9 mouse cellular contexts compared by ENCODE assay signal in genomic region chr9:106225469-106226150, GRCm38 (mm10). TPM values are rescaled to one million over a fixed set of nuclear protein-coding genes. Genes with fewer than 3 reads are reported as not detected.
DNase-seq lines count a peak whose midpoint lies in the region; ATAC-seq and TF ChIP-seq lines count a peak whose summit lies in the region.
"Had no signal": no experiment of that assay in that cellular context is flagged by ENCODE, and none has a peak within 500 bp of the region (broad histone marks: within the 10 kb centered on the region; RNA-seq: fewer than 3 reads in every experiment).

No protein-coding gene starts in this region.

- H3K9ac ChIP-seq in lung, embryonic 14.5 days = peak overlapping the region; percentile 44
- H3K9ac ChIP-seq in forebrain, embryonic 11.5 days (ENCODE audit: low read length) = peak overlapping the region; percentile 56
- peak overlapping the region; percentile 49 for H3K9ac ChIP-seq in neural tube, embryonic 15.5 days (replicated peaks)

- peak overlapping the region; percentile 36 for H3K4me3 ChIP-seq in lung, embryonic 14.5 days (ENCODE audit: low read depth, low read length)
- peak overlapping the region; percentile 32 for H3K4me3 ChIP-seq in forebrain, embryonic 11.5 days (ENCODE audit: low read depth, low read length)
- H3K4me3 ChIP-seq in limb, embryonic 10.5 days = peak overlapping the region; percentile 53
- H3K4me3 ChIP-seq in neural tube, embryonic 15.5 days (replicated peaks) = peak overlapping the region; percentile 36

- 55% methylated on average over 24 of the region's 24 CpGs for WGBS in lung, embryonic 14.5 days
- WGBS in forebrain, embryonic 11.5 days = 61% methylated on average over 24 of the region's 24 CpGs
- 64% methylated on average over 24 of the region's 24 CpGs for WGBS in limb, embryonic 10.5 days
- WGBS in neural tube, embryonic 15.5 days = 60% methylated on average over 24 of the region's 24 CpGs

- H3K4me1 ChIP-seq in lung, embryonic 14.5 days (ENCODE audit: insufficient read depth) = peaks cover 6% of the 10 kb centered on the region
- H3K4me1 ChIP-seq in forebrain, embryonic 11.5 days (replicated peaks; ENCODE audit: control insufficient read depth, insufficient read depth, low read length) = peaks cover 8% of the 10 kb centered on the region; the same call in 1 of the 2 replicates
- H3K4me1 ChIP-seq in limb, embryonic 10.5 days = peaks cover 14% of the 10 kb centered on the region
- H3K4me1 ChIP-seq in neural tube, embryonic 15.5 days = peaks cover 11% of the 10 kb centered on the region

- TF ChIP-seq CTCF in lung, embryonic 14.5 days (IDR thresholded peaks at IDR 0.05; ENCODE audit: low read depth) = no peak

- no peak overlapping the region; the same call in 1 of the 2 replicates for H3K27ac ChIP-seq in lung, embryonic 14.5 days (ENCODE audit: low read depth)
- no peak overlapping the region for H3K27ac ChIP-seq in forebrain, embryonic 11.5 days (ENCODE audit: low read depth, low read length)
- H3K27ac ChIP-seq in limb, embryonic 10.5 days = peak overlapping the region; percentile 76; the same call in 1 of the 2 replicates
- H3K27ac ChIP-seq in neural tube, embryonic 15.5 days (replicated peaks) = 0 out of 2 replicates have a peak overlapping the region, but pooled peaks have one; percentile 56

- no peaks in the 10 kb centered on the region for H3K9me3 ChIP-seq in lung, embryonic 14.5 days (ENCODE audit: low read depth, low read length)
- H3K9me3 ChIP-seq in forebrain, embryonic 11.5 days (ENCODE audit: control insufficient read depth, low read length) = no peaks in the 10 kb centered on the region
- no peaks in the 10 kb centered on the region for H3K9me3 ChIP-seq in limb, embryonic 10.5 days (replicated peaks)
- H3K9me3 ChIP-seq in neural tube, embryonic 15.5 days (replicated peaks) = no peaks in the 10 kb centered on the region

- peak overlapping the region; percentile 68 for H3K4me2 ChIP-seq in lung, embryonic 14.5 days
- peak overlapping the region; percentile 80 for H3K4me2 ChIP-seq in forebrain, embryonic 11.5 days (ENCODE audit: low read depth, low read length, severe bottlenecking)
- peak overlapping the region; percentile 74 for H3K4me2 ChIP-seq in neural tube, embryonic 15.5 days

- ATAC-seq in lung, embryonic 14.5 days (ENCODE audit: insufficient read depth) = peak; percentile 19
- no peak for ATAC-seq in forebrain, embryonic 11.5 days (replicated peaks; ENCODE audit: low FRiP score)
- no peak for ATAC-seq in neural tube, embryonic 15.5 days (ENCODE audit: low FRiP score)
- ATAC-seq in activated CD4-positive, CD25-positive, alpha-beta regulatory T cell, adult 4 months = no peak

- H3K27me3 ChIP-seq in lung, embryonic 14.5 days (ENCODE audit: insufficient read depth, low read length) = peaks cover 10% of the 10 kb centered on the region; the same call in 1 of the 2 replicates
- H3K27me3 ChIP-seq in forebrain, embryonic 11.5 days (ENCODE audit: control insufficient read depth, insufficient read depth, low read length) = peaks cover 9% of the 10 kb centered on the region
- H3K27me3 ChIP-seq in limb, embryonic 10.5 days (ENCODE audit: low read depth, poor library complexity, severe bottlenecking) = peaks cover 44% of the 10 kb centered on the region
- H3K27me3 ChIP-seq in neural tube, embryonic 15.5 days (replicated peaks) = peaks cover 9% of the 10 kb centered on the region; the same call in 1 of the 2 replicates

- no peak for DNase-seq in lung, embryonic 14.5 days
- no peak for DNase-seq in lung, adult 18-20 months
- DNase-seq in forebrain, embryonic 11.5 days (ENCODE audit: low spot score) = no peak
- DNase-seq in limb, embryonic 10.5 days (ENCODE audit: low spot score) = no peak
- DNase-seq in urinary bladder, postnatal 36 days (ENCODE audit: low spot score in 2 of 2) = no peak
- DNase-seq in urinary bladder, postnatal 4 days (ENCODE audit: low spot score in 2 of 2) = no peak
- DNase-seq: thymus, adult 2 months had no signal

- no peaks in the 10 kb centered on the region for H3K36me3 ChIP-seq in lung, embryonic 14.5 days (ENCODE audit: insufficient read depth)
- H3K36me3 ChIP-seq in forebrain, embryonic 11.5 days (ENCODE audit: control insufficient read depth, insufficient read depth, low read length) = no peaks in the 10 kb centered on the region
- H3K36me3 ChIP-seq in limb, embryonic 10.5 days = no peaks in the 10 kb centered on the region
- no peaks in the 10 kb centered on the region for H3K36me3 ChIP-seq in neural tube, embryonic 15.5 days

RNA-seq across cellular contexts. Expression of gene Tlr9, which starts 3.2 kb away (rescaled TPM):
- polyA plus RNA-seq in lung, embryonic 14.5 days (2014; fragmentation: Nextera tagmentation; extraction: Ambion mirVana) = 0.08 and 0.09 TPM in 2 replicates
- polyA plus RNA-seq in forebrain, embryonic 11.5 days (2014; fragmentation: Nextera tagmentation; extraction: Ambion mirVana) = not detected in 2 replicates
- not detected in 2 replicates for polyA plus RNA-seq in limb, embryonic 10.5 days (2016; fragmentation: Nextera tagmentation; extraction: Ambion mirVana)
- polyA plus RNA-seq in neural tube, embryonic 15.5 days (2015; fragmentation: Nextera tagmentation; extraction: Ambion mirVana) = 0.05 TPM in 1 of 2 replicates, not detected in the other
- polyA plus RNA-seq in activated CD4-positive, CD25-positive, alpha-beta regulatory T cell, adult 4 months (2017; shearing (Covaris generic)) = under 1 TPM in 1 of 2 experiments, not detected in 1; 0.13 TPM

RNA-seq across cellular contexts. Expression of gene Twf2, which starts 22.7 kb away (rescaled TPM):
- polyA plus RNA-seq in lung, embryonic 14.5 days (2014; fragmentation: Nextera tagmentation; extraction: Ambion mirVana) = 77.0 and 78.1 TPM in 2 replicates
- polyA plus RNA-seq in forebrain, embryonic 11.5 days (2014; fragmentation: Nextera tagmentation; extraction: Ambion mirVana) = 61.3 and 65.5 TPM in 2 replicates
- polyA plus RNA-seq in limb, embryonic 10.5 days (2016; fragmentation: Nextera tagmentation; extraction: Ambion mirVana) = 75.1 and 76.6 TPM in 2 replicates
- 48.1 and 58.2 TPM in 2 replicates for polyA plus RNA-seq in neural tube, embryonic 15.5 days (2015; fragmentation: Nextera tagmentation; extraction: Ambion mirVana)
- 100 to 1,000 TPM; 144 to 147 TPM for polyA plus RNA-seq in activated CD4-positive, CD25-positive, alpha-beta regulatory T cell, adult 4 months (2017; shearing (Covaris generic))

RNA-seq across cellular contexts. Expression of gene Alas1, which starts 22.8 kb away (rescaled TPM):
- 104 and 110 TPM in 2 replicates for polyA plus RNA-seq in lung, embryonic 14.5 days (2014; fragmentation: Nextera tagmentation; extraction: Ambion mirVana)
- 81.9 and 89.2 TPM in 2 replicates for polyA plus RNA-seq in forebrain, embryonic 11.5 days (2014; fragmentation: Nextera tagmentation; extraction: Ambion mirVana)
- polyA plus RNA-seq in limb, embryonic 10.5 days (2016; fragmentation: Nextera tagmentation; extraction: Ambion mirVana) = 62.8 and 77.9 TPM in 2 replicates
- 105 and 107 TPM in 2 replicates for polyA plus RNA-seq in neural tube, embryonic 15.5 days (2015; fragmentation: Nextera tagmentation; extraction: Ambion mirVana)
- 10 to 100 TPM; 37.8 to 65.0 TPM for polyA plus RNA-seq in activated CD4-positive, CD25-positive, alpha-beta regulatory T cell, adult 4 months (2017; shearing (Covaris generic))

RNA-seq across cellular contexts. Expression of gene Ppm1m, which starts 26.1 kb away (rescaled TPM):
- 49.2 and 55.0 TPM in 2 replicates for polyA plus RNA-seq in lung, embryonic 14.5 days (2014; fragmentation: Nextera tagmentation; extraction: Ambion mirVana)
- polyA plus RNA-seq in forebrain, embryonic 11.5 days (2014; fragmentation: Nextera tagmentation; extraction: Ambion mirVana) = 37.5 and 40.9 TPM in 2 replicates
- 53.1 and 57.5 TPM in 2 replicates for polyA plus RNA-seq in limb, embryonic 10.5 days (2016; fragmentation: Nextera tagmentation; extraction: Ambion mirVana)
- polyA plus RNA-seq in neural tube, embryonic 15.5 days (2015; fragmentation: Nextera tagmentation; extraction: Ambion mirVana) = 16.9 and 20.5 TPM in 2 replicates
- polyA plus RNA-seq in activated CD4-positive, CD25-positive, alpha-beta regulatory T cell, adult 4 months (2017; shearing (Covaris generic)) = 10 to 100 TPM; 13.6 to 14.2 TPM

RNA-seq across cellular contexts. Expression of gene Wdr82, which starts 54.9 kb away (rescaled TPM):
- 26.7 and 26.9 TPM in 2 replicates for polyA plus RNA-seq in lung, embryonic 14.5 days (2014; fragmentation: Nextera tagmentation; extraction: Ambion mirVana)
- 33.5 and 34.6 TPM in 2 replicates for polyA plus RNA-seq in forebrain, embryonic 11.5 days (2014; fragmentation: Nextera tagmentation; extraction: Ambion mirVana)
- 26.2 and 28.8 TPM in 2 replicates for polyA plus RNA-seq in limb, embryonic 10.5 days (2016; fragmentation: Nextera tagmentation; extraction: Ambion mirVana)
- polyA plus RNA-seq in neural tube, embryonic 15.5 days (2015; fragmentation: Nextera tagmentation; extraction: Ambion mirVana) = 28.6 and 32.1 TPM in 2 replicates
- polyA plus RNA-seq in activated CD4-positive, CD25-positive, alpha-beta regulatory T cell, adult 4 months (2017; shearing (Covaris generic)) = 10 to 100 TPM; 45.7 to 46.3 TPM

Comparison
In these comparisons a context has a peak if more than half of its experiments do, and no peak if none do; other contexts are left out.
1. H3K27ac ChIP-seq: peak in limb, embryonic 10.5 days (single experiment) and neural tube, embryonic 15.5 days (single experiment); none in lung, embryonic 14.5 days (single experiment) and forebrain, embryonic 11.5 days (single experiment).
2. Peak in every context shown above with its lines, with median percentiles within 50 percentile points of each other: H3K4me2 ChIP-seq, H3K4me3 ChIP-seq and H3K9ac ChIP-seq.